Mouse (Mus musculus) liver, postnatal 0 days (tissue): ENCODE measurements around the gene Eif4h.

ENCODE experiments used
- CTCF ChIP-seq: sonication (generic); IDR thresholded peaks from 2 replicates; pipeline ENCODE4 v1.5.1; 2016; ENCODE audit warnings: antibody characterized with exemption, low read depth
- EP300 ChIP-seq: IDR thresholded peaks from 2 replicates; pipeline ENCODE4 v1.6.1; 2016; ENCODE audit warnings: antibody characterized with exemption, low read depth, mild to moderate bottlenecking

DNA sequence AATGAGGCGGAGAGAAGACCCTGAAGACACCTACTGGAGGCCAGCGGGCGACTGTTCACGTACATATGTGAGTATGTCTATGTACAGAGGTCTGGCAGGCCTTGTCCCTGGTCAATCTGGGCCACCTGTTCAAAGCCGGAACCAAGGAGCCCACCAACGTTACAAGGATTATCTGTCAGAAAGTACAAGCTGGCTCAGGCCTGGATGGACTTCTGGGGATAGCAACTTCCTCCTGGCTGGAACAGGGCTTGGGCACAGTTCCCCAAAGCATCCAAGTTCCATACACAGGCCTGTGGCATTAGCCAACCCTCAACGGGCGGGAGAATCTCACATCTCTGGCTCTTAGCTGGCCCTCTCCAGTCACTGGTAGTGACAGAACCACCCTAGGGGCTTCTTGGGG, 25.0 kb downstream of the Eif4h start:
- TF ChIP-seq CTCF (no peak), EP300 (no peak)
